ENCODE assay signal across 22 mouse cellular contexts in genomic region chr10:103910098-103910497, GRCm38 (mm10).
DNase-seq lines count a peak whose midpoint lies in the region; ATAC-seq lines count a peak whose summit lies in the region.
"Had no signal": no experiment of that assay in that cellular context is flagged by ENCODE, and none has a peak within 500 bp of the region (broad histone marks: within the 10 kb centered on the region; RNA-seq: fewer than 3 reads in every experiment).

No protein-coding gene starts in this region.

- 58% methylated on average over 2 of the region's 2 CpGs for WGBS in kidney, embryonic 14.5 days
- 46% methylated on average over 2 of the region's 2 CpGs for WGBS in limb, embryonic 11.5 days
- 64% methylated on average over 2 of the region's 2 CpGs for WGBS in limb, embryonic 10.5 days
- 48% methylated on average over 2 of the region's 2 CpGs for WGBS in stomach, embryonic 15.5 days

- DNase-seq in kidney, adult 11 months, result no peak
- no peak for DNase-seq in limb, embryonic 11.5 days (ENCODE audit: low spot score)
- DNase-seq in limb, embryonic 10.5 days (ENCODE audit: low spot score), result no peak
- DNase-seq in forelimb bud, embryonic 11.5 days (ENCODE audit: low read depth, low spot score), result peak; percentile 20
- DNase-seq in heart, postnatal 14 days, result no peak
- DNase-seq: adrenal gland, adult 2 months; adrenal gland, postnatal 25 days; cerebellum, adult 18-20 months; cerebellum, adult 9-11 months; cerebellum, postnatal 36 days; gastrocnemius, postnatal 36 days; heart, adult 11 months; heart, postnatal 4 days had no signal

- no peaks in the 10 kb centered on the region for H3K27me3 ChIP-seq in kidney, embryonic 14.5 days (ENCODE audit: control insufficient read depth, insufficient read depth, low read length)
- no peaks in the 10 kb centered on the region for H3K27me3 ChIP-seq in limb, embryonic 11.5 days (ENCODE audit: control insufficient read depth, insufficient read depth, low read length)
- no peaks in the 10 kb centered on the region for H3K27me3 ChIP-seq in limb, embryonic 10.5 days (ENCODE audit: low read depth, poor library complexity, severe bottlenecking)
- no peaks in the 10 kb centered on the region for H3K27me3 ChIP-seq in stomach, embryonic 15.5 days (replicated peaks)
- H3K27me3 ChIP-seq: embryonic facial prominence, embryonic 15.5 days; heart, embryonic 13.5 days; hindbrain, embryonic 12.5 days; Patski had no signal

- H3K27ac ChIP-seq in kidney, embryonic 14.5 days (ENCODE audit: low read depth, low read length), result no peak overlapping the region
- H3K27ac ChIP-seq in limb, embryonic 11.5 days (replicated peaks; ENCODE audit: low read depth, low read length), result no peak overlapping the region
- H3K27ac ChIP-seq in limb, embryonic 10.5 days, result no peak overlapping the region
- no peak overlapping the region for H3K27ac ChIP-seq in stomach, embryonic 15.5 days
- H3K27ac ChIP-seq: embryonic facial prominence, embryonic 15.5 days; forebrain, embryonic 10.5 days; heart, embryonic 13.5 days; hindbrain, embryonic 12.5 days had no signal

- no peak overlapping the region for H3K9ac ChIP-seq in kidney, embryonic 14.5 days (ENCODE audit: low read depth, low read length)
- no peak overlapping the region for H3K9ac ChIP-seq in limb, embryonic 11.5 days (ENCODE audit: low read length)
- H3K9ac ChIP-seq in stomach, embryonic 15.5 days, result no peak overlapping the region
- H3K9ac ChIP-seq: embryonic facial prominence, embryonic 15.5 days; heart, embryonic 13.5 days; hindbrain, embryonic 12.5 days had no signal

- ATAC-seq in kidney, embryonic 14.5 days (ENCODE audit: low FRiP score, low TSS enrichment), result peak; percentile 84
- ATAC-seq in limb, embryonic 11.5 days (ENCODE audit: insufficient number of reproducible peaks, low FRiP score, low TSS enrichment, low read depth), result peak; percentile 21; the same call in 1 of the 2 replicates
- peak; percentile 50; the same call in 1 of the 2 replicates for ATAC-seq in stomach, embryonic 15.5 days (ENCODE audit: insufficient read depth, low FRiP score, low read depth)
- ATAC-seq: forebrain, embryonic 14.5 days; Patski had no signal

- no peak overlapping the region for H3K4me3 ChIP-seq in kidney, embryonic 14.5 days (ENCODE audit: low read length)
- H3K4me3 ChIP-seq in limb, embryonic 11.5 days (ENCODE audit: low read depth, low read length), result no peak overlapping the region
- no peak overlapping the region for H3K4me3 ChIP-seq in limb, embryonic 10.5 days
- no peak overlapping the region for H3K4me3 ChIP-seq in stomach, embryonic 15.5 days (replicated peaks)
- H3K4me3 ChIP-seq: embryonic facial prominence, embryonic 15.5 days; erythroblast, embryonic 14.5 days; forebrain, embryonic 10.5 days; heart, embryonic 13.5 days; hindbrain, embryonic 12.5 days had no signal

- no peak overlapping the region for H3K4me2 ChIP-seq in kidney, embryonic 14.5 days (replicated peaks; ENCODE audit: low read depth, low read length)
- H3K4me2 ChIP-seq in limb, embryonic 11.5 days (ENCODE audit: low read depth, severe bottlenecking), result no peak overlapping the region
- no peak overlapping the region for H3K4me2 ChIP-seq in stomach, embryonic 15.5 days
- H3K4me2 ChIP-seq: embryonic facial prominence, embryonic 15.5 days; heart, embryonic 13.5 days; hindbrain, embryonic 12.5 days had no signal

- no peaks in the 10 kb centered on the region for H3K4me1 ChIP-seq in kidney, embryonic 14.5 days (ENCODE audit: control insufficient read depth, insufficient read depth, low read length)
- H3K4me1 ChIP-seq in limb, embryonic 11.5 days (ENCODE audit: control insufficient read depth, insufficient read depth, low read length), result no peaks in the 10 kb centered on the region
- H3K4me1 ChIP-seq in limb, embryonic 10.5 days, result no peaks in the 10 kb centered on the region
- H3K4me1 ChIP-seq in stomach, embryonic 15.5 days, result no peaks in the 10 kb centered on the region
- H3K4me1 ChIP-seq: embryonic facial prominence, embryonic 15.5 days; forebrain, embryonic 10.5 days; heart, embryonic 13.5 days; hindbrain, embryonic 12.5 days had no signal

- intact Hi-C loops in heart, postnatal 14 days (cut with DNase I), result no loop called here

- H3K9me3 ChIP-seq in kidney, embryonic 14.5 days (ENCODE audit: control insufficient read depth, low read length), result no peaks in the 10 kb centered on the region
- no peaks in the 10 kb centered on the region for H3K9me3 ChIP-seq in limb, embryonic 11.5 days (ENCODE audit: control insufficient read depth, low read length)
- H3K9me3 ChIP-seq in limb, embryonic 10.5 days (replicated peaks), result no peaks in the 10 kb centered on the region
- H3K9me3 ChIP-seq in stomach, embryonic 15.5 days, result no peaks in the 10 kb centered on the region
- H3K9me3 ChIP-seq: embryonic facial prominence, embryonic 15.5 days; forebrain, embryonic 10.5 days; heart, embryonic 13.5 days; hindbrain, embryonic 12.5 days had no signal

- no peaks in the 10 kb centered on the region for H3K36me3 ChIP-seq in kidney, embryonic 14.5 days (ENCODE audit: control insufficient read depth, insufficient read depth, low read length)
- no peaks in the 10 kb centered on the region for H3K36me3 ChIP-seq in limb, embryonic 11.5 days (ENCODE audit: control insufficient read depth, insufficient read depth, low read length)
- no peaks in the 10 kb centered on the region for H3K36me3 ChIP-seq in limb, embryonic 10.5 days
- no peaks in the 10 kb centered on the region for H3K36me3 ChIP-seq in stomach, embryonic 15.5 days
- H3K36me3 ChIP-seq: embryonic facial prominence, embryonic 15.5 days; forebrain, embryonic 10.5 days; heart, embryonic 13.5 days; hindbrain, embryonic 12.5 days had no signal

Comparison
In these comparisons a context has a peak if more than half of its experiments do, and no peak if none do; other contexts are left out.
1. ATAC-seq: peak in every context shown above with its lines; median percentile 84 in kidney, embryonic 14.5 days; 50 in stomach, embryonic 15.5 days; 21 in limb, embryonic 11.5 days.